Mouse (Mus musculus): ENCODE results near the gene Gm8879. TPM values are rescaled to one million over a fixed set of nuclear protein-coding genes. Genes with fewer than 3 reads are reported as not detected.
A peak's percentile ranks its signal among the peaks of the same experiment; 100 is the strongest.
"Not testable (repeated sequence)": the region's sequence is repeated elsewhere in the genome, so short reads cannot be mapped to it uniquely, and the experiment has no call there.

Gm8879 gene
- not detected for total RNA-seq (2021)
- long read RNA-seq, experiment 1, result 0 reads
- long read RNA-seq, experiment 2, result 0 reads

- H3K27ac ChIP-seq; intact Hi-C loops (cut with DNase I); DNase-seq (ENCODE audit: extremely low spot score in 1 of 2, low spot score in 2 of 2); H3K4me3 ChIP-seq: not testable (repeated sequence)
Observed at GRCm38 (mm10) chr5:11127334-11127733, at the start of gene Gm8879. Gene Gm8879, plus strand, starts transcription at chr5:11127634.

DNA sequence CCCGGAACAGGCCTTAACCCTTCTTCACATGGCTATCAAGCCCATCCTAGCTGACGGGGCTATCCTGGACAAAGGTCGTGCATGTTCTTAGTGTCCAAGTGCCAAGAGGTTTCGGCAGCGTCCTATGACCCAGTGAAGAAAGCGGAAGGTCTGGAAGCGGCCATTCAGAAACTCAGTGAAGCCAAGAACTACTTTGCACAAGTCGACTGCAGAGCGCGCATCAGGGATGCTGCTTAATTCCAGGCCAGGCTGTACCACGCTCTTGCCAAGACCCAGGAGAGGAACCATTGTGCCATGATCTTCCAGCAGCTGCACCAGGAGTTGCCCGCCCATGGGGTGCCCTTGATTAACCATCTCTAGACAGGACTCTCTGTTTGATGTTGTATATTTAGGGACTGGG, 10.6 kb downstream of the Gm8879 start:
- intact Hi-C loops (cut with DNase I); H3K27ac ChIP-seq; H3K4me3 ChIP-seq: not testable (repeated sequence)
- DNase-seq (ENCODE audit: extremely low spot score in 1 of 2, low spot score in 2 of 2), result peak in 1 of 2 experiments; percentile 5

Other genes with a start within 250 kb of the Gm8879 start
- gene Gm8871, start 179.8 kb upstream of the Gm8879 start, total RNA-seq (2021), result not detected
- not detected for gene Gm8857, start 179.8 kb upstream of the Gm8879 start, total RNA-seq (2021)
- not detected for gene Gm5861, start 55.4 kb downstream of the Gm8879 start, total RNA-seq (2021)
- not detected for gene Gm8890, start 128.4 kb downstream of the Gm8879 start, total RNA-seq (2021)
- gene Speer1, start 213.9 kb downstream of the Gm8879 start, total RNA-seq (2021), result not detected